Mouse (Mus musculus): ENCODE results near the gene Zim1. TPM values are rescaled to one million over a fixed set of nuclear protein-coding genes. Genes with fewer than 3 reads are reported as not detected.

The Zim1 gene
- polyA plus RNA-seq, 1 experiment from 2014 or later, result 2.8 TPM

DNA sequence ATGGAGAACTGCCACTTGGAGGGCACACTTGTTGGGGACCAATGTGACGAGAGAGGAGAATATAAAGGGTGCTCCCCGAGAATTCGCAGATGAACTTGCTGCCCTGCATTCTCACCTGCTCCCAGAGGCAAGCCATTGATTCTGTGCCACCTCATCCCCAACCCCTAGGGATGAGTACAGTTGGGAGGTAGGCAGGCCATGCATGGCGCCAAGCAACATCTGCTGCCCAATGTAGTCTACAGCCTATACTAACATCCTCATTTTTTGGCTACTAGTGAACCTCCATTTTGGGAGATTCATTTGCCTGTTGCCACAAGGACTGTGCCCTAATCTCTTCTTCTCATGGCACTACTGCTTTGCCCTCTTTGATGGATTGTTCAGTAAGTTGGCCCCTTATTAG, 59.5 kb downstream of the Zim1 start:
- no peaks in the 10 kb centered on the region for H3K27me3 ChIP-seq (ENCODE audit: insufficient read depth, low read length)
- no peak for DNase-seq (ENCODE audit: low spot score)
- H3K4me1 ChIP-seq (replicated peaks; ENCODE audit: insufficient read depth, low read length), result no peaks in the 10 kb centered on the region
- no peak for TF ChIP-seq CTCF (IDR thresholded peaks at IDR 0.05; ENCODE audit: low read depth)
- no peak overlapping the region for H3K4me3 ChIP-seq (replicated peaks; ENCODE audit: low read depth, low read length)
- H3K36me3 ChIP-seq (ENCODE audit: insufficient read depth, low read length), result no peaks in the 10 kb centered on the region
- no peak overlapping the region for H3K27ac ChIP-seq
- no peak overlapping the region for H3K4me2 ChIP-seq (ENCODE audit: low read length)
- no peaks in the 10 kb centered on the region for H3K9me3 ChIP-seq (replicated peaks; ENCODE audit: low read length)
- 91% methylated on average over 4 of the region's 4 CpGs for WGBS
- ATAC-seq (replicated peaks; ENCODE audit: low FRiP score, low read depth), result no peak
- H3K9ac ChIP-seq (ENCODE audit: low read depth, low read length), result no peak overlapping the region

DNA sequence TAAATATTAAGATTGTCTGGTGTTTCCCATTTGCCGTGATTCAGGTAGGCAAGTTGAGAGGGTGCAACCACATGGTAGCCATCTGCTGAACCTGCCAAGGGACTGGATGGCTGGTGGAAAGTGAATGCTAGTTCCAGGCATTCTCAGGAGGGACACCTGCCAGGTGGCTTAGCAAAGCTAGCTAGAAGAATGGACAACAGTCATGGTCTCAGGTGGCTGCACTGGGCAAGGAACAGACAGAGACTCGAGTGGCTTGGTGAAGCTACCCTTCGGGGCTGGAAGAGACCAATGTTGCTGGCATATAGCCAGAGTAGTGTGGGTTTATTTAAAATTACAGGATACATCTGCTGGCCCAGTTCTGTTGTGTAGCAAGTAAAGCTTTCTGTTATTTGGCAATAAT, 60.4 kb downstream of the Zim1 start:
- no peak for DNase-seq (ENCODE audit: low spot score)
- WGBS, result 64% methylated on average over 3 of the region's 3 CpGs
- TF ChIP-seq CTCF (IDR thresholded peaks at IDR 0.05; ENCODE audit: low read depth), result no peak

More for the DNA sequence above, 60.4 kb downstream of the Zim1 start:
- Histone ChIP-seq H3K27ac (no peak overlapping the region), H3K9ac (ENCODE audit: low read depth, low read length) (no peak overlapping the region), H3K4me1 (replicated peaks; ENCODE audit: insufficient read depth, low read length) (no peaks in the 10 kb centered on the region), H3K9me3 (replicated peaks; ENCODE audit: low read length) (no peaks in the 10 kb centered on the region), H3K36me3 (ENCODE audit: insufficient read depth, low read length) (no peaks in the 10 kb centered on the region), H3K4me2 (ENCODE audit: low read length) (no peak overlapping the region), H3K4me3 (replicated peaks; ENCODE audit: low read depth, low read length) (no peak overlapping the region), H3K27me3 (ENCODE audit: insufficient read depth, low read length) (no peaks in the 10 kb centered on the region)
- no peak for ATAC-seq (replicated peaks; ENCODE audit: low FRiP score, low read depth)

Other genes with a start within 250 kb of the Zim1 start
- not detected in 2 replicates for gene Olfr1336, start 240.3 kb downstream of the Zim1 start, polyA plus RNA-seq (2015; fragmentation: Nextera tagmentation; extraction: Ambion mirVana)
- not detected in 2 replicates for gene Olfr1346, start 229.3 kb downstream of the Zim1 start, polyA plus RNA-seq (2015; fragmentation: Nextera tagmentation; extraction: Ambion mirVana)
- not detected in 2 replicates for gene Olfr5, start 209.5 kb downstream of the Zim1 start, polyA plus RNA-seq (2015; fragmentation: Nextera tagmentation; extraction: Ambion mirVana)
- gene Olfr1347, start 196.7 kb downstream of the Zim1 start, polyA plus RNA-seq (2015; fragmentation: Nextera tagmentation; extraction: Ambion mirVana), result not detected in 2 replicates
- gene Olfr1348, start 187.7 kb downstream of the Zim1 start, polyA plus RNA-seq (2015; fragmentation: Nextera tagmentation; extraction: Ambion mirVana), result not detected in 2 replicates
- gene Olfr1349, start 173.5 kb downstream of the Zim1 start, polyA plus RNA-seq (2015; fragmentation: Nextera tagmentation; extraction: Ambion mirVana), result not detected in 2 replicates
- not detected in 2 replicates for gene Olfr1350, start 131.6 kb downstream of the Zim1 start, polyA plus RNA-seq (2015; fragmentation: Nextera tagmentation; extraction: Ambion mirVana)
- 73.5 and 75.8 TPM in 2 replicates for gene Peg3, start 34.0 kb upstream of the Zim1 start, polyA plus RNA-seq (2015; fragmentation: Nextera tagmentation; extraction: Ambion mirVana)
- 1.6 and 1.7 TPM in 2 replicates for gene Usp29, start 34.1 kb upstream of the Zim1 start, polyA plus RNA-seq (2015; fragmentation: Nextera tagmentation; extraction: Ambion mirVana)

Data from kidney, postnatal 0 days (tissue).